Mouse (Mus musculus): ENCODE data around the gene Traf3ip3.

The Traf3ip3 gene

GRCm38 (mm10) chr1:193201383-193201778, at the start of gene Traf3ip3:
TSS of gene Traf3ip3 (minus strand) at chr1:193201703.
- peak; percentile 64 to 66 for DNase-seq

- no peak for DNase-seq
Observed at GRCm38 (mm10) chr1:193250026-193250425, 48.5 kb upstream of the Traf3ip3 start.

- no peak for DNase-seq
Observed at GRCm38 (mm10) chr1:193244235-193244634, 42.7 kb upstream of the Traf3ip3 start.

- no peak for DNase-seq
Observed at GRCm38 (mm10) chr1:193243571-193244193, 42.2 kb upstream of the Traf3ip3 start.

- DNase-seq: peak in 1 of 2 experiments; percentile 23
Observed at GRCm38 (mm10) chr1:193242863-193243262, 41.4 kb upstream of the Traf3ip3 start.

GRCm38 (mm10) chr1:193242238-193242637, 40.7 kb upstream of the Traf3ip3 start:
- peak; percentile 84 to 87 for DNase-seq

- no peak for DNase-seq
Observed at GRCm38 (mm10) chr1:193241436-193241835, 39.9 kb upstream of the Traf3ip3 start.

GRCm38 (mm10) chr1:193238426-193238825, 36.9 kb upstream of the Traf3ip3 start:
- no peak for DNase-seq

- no peak for DNase-seq
Observed at GRCm38 (mm10) chr1:193234930-193235329, 33.4 kb upstream of the Traf3ip3 start.

- no peak for DNase-seq
Observed at GRCm38 (mm10) chr1:193234130-193234645, 32.7 kb upstream of the Traf3ip3 start.

- no peak for DNase-seq
Observed at GRCm38 (mm10) chr1:193232732-193233131, 31.2 kb upstream of the Traf3ip3 start.

- DNase-seq: no peak
Observed at GRCm38 (mm10) chr1:193230935-193231334, 29.4 kb upstream of the Traf3ip3 start.

- no peak for DNase-seq
Observed at GRCm38 (mm10) chr1:193230531-193230930, 29.0 kb upstream of the Traf3ip3 start.

GRCm38 (mm10) chr1:193229570-193229969, 28.1 kb upstream of the Traf3ip3 start:
- DNase-seq: no peak

GRCm38 (mm10) chr1:193227537-193227936, 26.0 kb upstream of the Traf3ip3 start:
- no peak for DNase-seq

GRCm38 (mm10) chr1:193226724-193227522, 25.4 kb upstream of the Traf3ip3 start:
- no peak for DNase-seq

- DNase-seq: no peak
Observed at GRCm38 (mm10) chr1:193226114-193226513, 24.6 kb upstream of the Traf3ip3 start.

- no peak for DNase-seq
Observed at GRCm38 (mm10) chr1:193225531-193225930, 24.0 kb upstream of the Traf3ip3 start.

GRCm38 (mm10) chr1:193220408-193220807, 18.9 kb upstream of the Traf3ip3 start:
- DNase-seq: no peak

GRCm38 (mm10) chr1:193216000-193216399, 14.5 kb upstream of the Traf3ip3 start:
- DNase-seq: no peak

- peak; percentile 17 to 49 for DNase-seq
Observed at GRCm38 (mm10) chr1:193214053-193214452, 12.6 kb upstream of the Traf3ip3 start.

- DNase-seq: peak in 1 of 2 experiments; percentile 13
Observed at GRCm38 (mm10) chr1:193211371-193211770, 9.9 kb upstream of the Traf3ip3 start.

- DNase-seq: peak in 1 of 2 experiments; percentile 45
Observed at GRCm38 (mm10) chr1:193208178-193208577, 6.7 kb upstream of the Traf3ip3 start.

GRCm38 (mm10) chr1:193207503-193207902, 6.0 kb upstream of the Traf3ip3 start, which contains the start of gene Lamb3:
TSS of gene Lamb3 (plus strand) at chr1:193207699.
- no peak for DNase-seq

Measured in lung, adult 18-20 months (tissue).